Mouse (Mus musculus) ES-Bruce4 (cell line): ENCODE data around the gene Tcf7l1.

Experiments
- CTCF ChIP-seq: IDR thresholded peaks from one replicate; pipeline ENCODE4 v1.8.1; 2011; ENCODE audit warnings: low read depth, low read length
- EP300 ChIP-seq: IDR thresholded peaks from 2 replicates; pipeline ENCODE4 v1.6.1; 2011; ENCODE audit warnings: low read depth, low read length; ENCODE audit not compliant: insufficient read depth

GRCm38 (mm10) chr6:72808342-72808741 is 19.3 kb upstream of the Tcf7l1 start:
- TF ChIP-seq EP300 (peak; percentile 99), CTCF (no peak)
